ENCODE assay signal across 24 mouse cellular contexts in genomic region chr10:78710706-78711105, GRCm38 (mm10). TPM values are rescaled to one million over a fixed set of nuclear protein-coding genes. Genes with fewer than 3 reads are reported as not detected.
"Had no signal": no experiment of that assay in that cellular context is flagged by ENCODE, and none has a peak within 500 bp of the region (broad histone marks: within the 10 kb centered on the region; RNA-seq: fewer than 3 reads in every experiment).

No protein-coding gene starts in this region.

- H3K4me1 ChIP-seq: neural tube, embryonic 15.5 days; stomach, embryonic 15.5 days had no signal

- H3K9me3 ChIP-seq: neural tube, embryonic 15.5 days; stomach, embryonic 15.5 days had no signal

- H3K4me3 ChIP-seq: neural tube, embryonic 15.5 days; stomach, embryonic 15.5 days had no signal

- H3K27me3 ChIP-seq: neural tube, embryonic 15.5 days; stomach, embryonic 15.5 days had no signal

- H3K27ac ChIP-seq: neural tube, embryonic 15.5 days; stomach, embryonic 15.5 days; stomach, postnatal 0 days had no signal

- H3K9ac ChIP-seq: neural tube, embryonic 15.5 days; stomach, embryonic 15.5 days had no signal

- H3K36me3 ChIP-seq: neural tube, embryonic 15.5 days; stomach, embryonic 15.5 days had no signal

- DNase-seq: retina, postnatal 1 day; right cerebral cortex, adult 18-20 months; right cerebral cortex, postnatal 14 days; right cerebral cortex, postnatal 25 days; right cerebral cortex, postnatal 4 days; spleen, adult 18-20 months; thymus, adult 18-20 months; thymus, adult 2 months; thymus, postnatal 14 days; thymus, postnatal 25 days; thymus, postnatal 36 days; thymus, postnatal 4 days had no signal

- H3K4me2 ChIP-seq: neural tube, embryonic 15.5 days; stomach, embryonic 15.5 days had no signal

RNA-seq across cellular contexts. Expression of gene Casp14, which starts 7.4 kb away (rescaled TPM):
- total RNA-seq: neutrophil, adult 5-6 weeks had no signal
- polyA plus RNA-seq: neural tube, embryonic 14.5 days; neural tube, embryonic 15.5 days; small intestine, adult 2 months; spleen, adult 2 months; testis, adult 2 months; urinary bladder, adult 2 months had no signal

RNA-seq across cellular contexts. Expression of gene Ccdc105, which starts 42.2 kb away (rescaled TPM):
- total RNA-seq: neutrophil, adult 5-6 weeks had no signal
- polyA plus RNA-seq: small intestine, adult 2 months; spleen, adult 2 months; stomach, embryonic 14.5 days; stomach, embryonic 15.5 days; stomach, embryonic 16.5 days; stomach, postnatal 0 days; thymus, postnatal 0 days had no signal
